Mouse (Mus musculus) heart, adult 18-20 months (tissue): ENCODE measurements around the gene Cckbr. TPM values are rescaled to one million over a fixed set of nuclear protein-coding genes. Genes with fewer than 3 reads are reported as not detected.

Experiments
- DNase-seq, 2 experiments: peaks; one replicate each; pipeline ENCODE4 v3.0.0; 2021 to 2022; ENCODE audit warnings: mixed read lengths in 1 of 2
- long read RNA-seq, 2 experiments: library from polyadenylated mRNA; stranded (forward); transcript quantifications; one replicate each; pipeline ENCODE4 v2.0.0; 2021
- total RNA-seq, 2 experiments: library from RNA; stranded (reverse); gene quantifications; 2 replicates each; pipeline ENCODE4 v1.2.3; 2021

The Cckbr gene
- not detected for total RNA-seq
- long read RNA-seq, experiment 1, partial matches to known transcripts, result 0 of 1 reads
- long read RNA-seq, experiment 1, other reads (novel, unspliced or antisense), result 1 of 1 reads
- long read RNA-seq, experiment 2, result 0 reads

DNA sequence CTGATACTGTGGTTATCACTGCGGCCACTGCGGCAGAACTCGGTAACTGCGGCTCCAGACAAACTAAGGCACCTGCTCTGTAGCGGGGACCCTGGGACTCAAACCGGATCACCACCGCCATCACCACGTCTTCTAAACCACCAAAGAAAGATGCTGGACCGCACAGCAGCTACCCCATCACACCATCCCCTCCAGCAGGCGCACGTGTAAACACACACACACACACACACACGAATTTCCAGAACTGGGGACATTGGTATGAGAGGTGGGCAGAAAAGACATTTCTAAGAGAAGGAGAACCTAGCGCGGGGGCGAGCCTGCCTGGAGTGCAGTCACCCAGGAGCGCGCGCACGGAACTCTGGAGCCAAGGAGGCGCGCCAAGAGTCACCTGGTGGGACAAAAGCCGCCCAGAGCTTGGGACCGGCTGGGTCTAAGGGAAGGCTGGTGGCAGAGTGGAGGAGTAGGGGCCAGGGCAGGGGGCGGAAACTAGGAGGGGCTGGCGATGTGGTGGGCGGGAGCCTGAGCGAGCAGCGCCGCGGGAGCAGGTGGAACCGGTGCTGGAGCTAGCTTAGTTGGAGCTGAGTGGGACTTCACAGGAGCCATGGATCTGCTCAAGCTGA, at the start of gene Cckbr:
Cckbr (plus strand) TSS at position 308 of the 620 bp plus-strand sequence.
- no peak for DNase-seq

DNA sequence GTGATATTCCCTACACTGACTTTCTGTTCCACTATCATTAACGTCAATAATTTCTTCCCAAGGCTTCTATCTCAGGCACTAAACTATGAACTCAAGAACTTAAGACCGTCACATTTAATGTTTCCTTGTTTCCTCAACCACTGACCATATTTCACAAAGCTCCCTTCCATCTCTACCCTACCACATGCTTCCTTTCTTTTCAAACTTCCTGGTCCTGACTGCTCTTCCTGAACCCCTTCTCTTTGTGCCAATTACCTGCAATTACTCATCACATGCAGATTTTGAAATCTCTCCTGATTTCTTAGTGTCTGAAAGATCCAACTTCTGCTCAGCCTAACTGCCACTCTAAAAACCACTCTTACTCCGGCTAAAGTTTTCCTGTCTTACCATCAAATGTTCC, 45.2 kb upstream of the Cckbr start:
- DNase-seq, result no peak

- no peak for DNase-seq
Observed at GRCm38 (mm10) chr7:105387696-105388095, 37.8 kb upstream of the Cckbr start.

DNA sequence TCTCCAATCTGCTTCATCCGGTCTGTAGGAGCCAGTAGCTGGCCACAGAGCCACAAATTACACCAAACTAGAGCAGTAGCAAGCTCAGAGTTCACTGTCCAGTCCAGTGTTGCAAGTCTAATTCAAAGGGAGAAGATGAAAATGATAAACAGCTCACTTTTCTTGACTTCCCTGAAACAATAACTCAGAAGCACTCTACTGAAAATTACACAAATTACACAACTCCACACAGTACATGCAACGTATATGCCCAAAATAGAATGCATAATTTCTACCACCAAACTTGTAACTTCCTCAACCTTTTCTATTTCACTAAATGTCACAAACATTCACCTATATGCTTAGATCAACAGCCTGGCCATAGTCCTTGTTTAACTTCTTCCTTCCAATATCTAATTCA, 35.3 kb upstream of the Cckbr start:
- DNase-seq, result no peak

GRCm38 (mm10) chr7:105394606-105395005, 30.9 kb upstream of the Cckbr start:
- DNase-seq, result no peak

DNA sequence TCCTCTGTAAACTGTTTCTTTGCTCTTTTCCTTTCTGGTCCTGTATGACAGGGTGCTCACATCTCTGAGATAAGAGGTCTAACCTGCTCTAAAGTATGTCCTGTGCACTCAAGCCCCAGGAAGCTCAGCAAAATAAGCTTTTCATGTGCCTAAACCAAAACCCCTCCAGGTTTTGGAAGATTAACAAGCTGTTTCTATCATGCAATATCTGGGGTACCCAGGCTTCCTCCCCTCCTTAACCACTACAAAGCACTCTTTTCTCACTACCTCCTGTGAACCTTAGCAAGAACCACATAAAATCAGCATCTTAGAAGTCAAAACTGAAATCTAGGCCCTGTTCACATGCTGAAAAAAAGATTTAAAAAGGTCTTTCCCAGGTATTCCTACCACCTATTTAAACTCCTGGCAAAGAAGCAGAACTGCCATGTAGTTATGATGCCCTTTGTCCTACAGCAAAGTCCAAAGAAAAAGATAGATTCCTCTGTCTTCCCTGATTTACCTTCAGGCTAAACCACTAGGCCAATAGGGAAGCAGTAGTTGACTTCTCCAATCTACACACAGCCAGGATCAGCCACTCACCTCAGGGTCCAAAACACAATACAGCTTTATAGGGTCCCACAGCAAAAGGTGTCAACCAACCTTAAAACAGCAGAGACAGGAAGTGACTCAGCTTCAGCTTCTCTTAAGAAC, 30.3 kb upstream of the Cckbr start:
- DNase-seq, result no peak

GRCm38 (mm10) chr7:105396126-105396525, 29.4 kb upstream of the Cckbr start:
- no peak for DNase-seq

DNA sequence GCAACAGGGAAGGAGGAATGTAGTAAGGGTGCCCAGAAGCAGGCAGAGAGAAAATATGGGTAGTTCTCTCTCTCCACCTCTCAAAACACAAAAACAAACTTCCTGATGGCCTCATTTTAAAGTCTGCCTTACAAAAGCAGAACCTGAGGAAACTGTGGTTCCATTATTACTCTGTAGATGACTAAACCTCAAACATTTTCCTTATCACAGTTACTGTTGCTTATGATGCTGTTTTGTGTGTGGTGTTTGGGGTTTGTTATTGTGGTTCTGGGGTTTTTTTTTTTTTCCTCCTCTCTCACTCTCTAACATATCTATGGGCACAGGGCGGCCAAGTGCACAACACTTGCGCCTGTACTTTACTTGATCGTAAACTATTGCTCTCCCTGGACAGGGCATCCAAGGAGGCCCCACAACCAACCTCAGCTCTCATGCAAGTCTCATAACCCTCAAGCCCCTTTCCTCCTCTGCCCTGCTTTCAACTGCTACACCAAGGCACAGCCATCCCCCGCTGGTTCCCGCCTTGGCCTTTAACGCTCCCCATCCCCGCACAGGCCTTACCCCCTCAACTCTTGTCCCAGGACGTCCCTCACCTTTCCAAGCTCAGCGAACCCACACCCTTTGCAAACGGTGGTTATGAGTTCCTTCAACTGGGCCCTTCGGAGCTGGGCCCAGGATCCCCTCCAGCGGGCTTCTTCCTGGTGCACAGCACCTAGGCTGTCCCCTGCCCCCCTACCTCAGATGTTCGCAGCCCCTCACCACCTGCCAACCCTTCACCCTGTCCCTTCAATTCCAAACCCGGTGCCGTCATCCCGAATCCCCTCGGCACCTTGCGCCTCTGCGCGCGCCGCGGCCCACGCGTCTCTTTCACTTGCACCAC, 26.2 kb upstream of the Cckbr start:
- no peak for DNase-seq

DNA sequence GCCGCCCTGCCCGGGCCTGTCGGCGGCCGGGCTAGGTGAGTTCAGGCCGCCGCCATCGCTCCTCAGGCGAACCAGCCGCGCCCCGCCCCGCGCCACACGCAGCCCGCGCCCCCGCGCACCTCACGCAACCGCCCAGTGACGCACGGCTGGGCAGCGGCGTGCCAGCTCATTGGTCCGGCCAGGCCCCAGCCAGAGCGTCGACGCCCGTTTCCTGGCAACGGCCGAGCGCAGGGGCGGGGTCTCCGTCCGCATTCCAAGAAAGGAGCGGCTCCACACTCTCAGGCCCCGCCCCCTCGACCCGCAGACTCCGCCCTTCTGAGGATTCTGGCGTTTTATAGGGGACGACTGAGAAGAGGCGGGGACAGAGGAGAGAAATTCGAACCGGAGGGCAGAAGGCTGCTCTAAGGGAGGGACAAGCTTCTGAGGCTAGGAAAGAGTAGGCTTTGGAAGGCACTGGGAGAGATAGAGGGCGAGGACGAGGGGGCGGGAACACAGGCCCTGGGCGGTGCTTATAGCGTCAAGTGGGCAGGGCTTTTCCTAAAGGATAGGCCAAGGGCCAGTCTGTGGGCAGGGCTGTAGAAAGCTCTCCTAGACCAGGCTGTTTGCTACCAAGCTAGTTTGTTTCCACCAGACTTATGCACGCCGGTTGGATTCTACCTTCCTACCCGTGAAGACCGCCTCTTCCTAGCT, 25.5 kb upstream of the Cckbr start, which contains the start of gene Fam160a2:
Fam160a2 (minus strand) TSS at position 120 of the 690 bp plus-strand sequence.
- peak; percentile 100 for DNase-seq

DNA sequence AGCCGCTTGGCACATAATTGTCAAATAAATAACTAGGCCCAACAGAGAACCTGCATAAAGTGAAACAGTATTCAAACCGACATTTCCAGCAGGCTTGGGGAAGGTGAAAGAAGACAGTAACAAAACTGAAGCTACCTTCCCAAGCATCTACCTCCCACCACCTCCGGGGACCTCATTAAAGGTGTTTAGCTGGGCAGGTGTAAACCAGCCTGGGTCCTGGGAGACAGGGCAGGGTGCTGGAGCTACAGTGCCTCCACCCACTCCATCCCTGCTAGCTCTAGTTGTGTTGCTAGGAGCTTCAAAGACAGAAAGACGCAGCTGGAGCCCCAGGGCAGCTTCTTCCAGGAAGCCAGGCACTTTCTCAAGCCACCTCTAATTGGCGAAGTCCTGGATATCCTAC, 21.3 kb upstream of the Cckbr start, which contains the start of gene Cnga4:
Cnga4 (plus strand) TSS at position 301 of the 400 bp plus-strand sequence.
- no peak for DNase-seq

GRCm38 (mm10) chr7:105406322-105406721, 19.2 kb upstream of the Cckbr start:
- DNase-seq, result no peak

GRCm38 (mm10) chr7:105411874-105412632, 13.5 kb upstream of the Cckbr start:
- DNase-seq, result peak; percentile 59 to 90

GRCm38 (mm10) chr7:105414385-105414784, 11.1 kb upstream of the Cckbr start:
- DNase-seq, result no peak

GRCm38 (mm10) chr7:105416529-105416928, 9.0 kb upstream of the Cckbr start:
- DNase-seq, result no peak

- DNase-seq, result no peak
Observed at GRCm38 (mm10) chr7:105418106-105418505, 7.4 kb upstream of the Cckbr start.

GRCm38 (mm10) chr7:105420903-105421302, 4.6 kb upstream of the Cckbr start:
- no peak for DNase-seq

- no peak for DNase-seq
Observed at GRCm38 (mm10) chr7:105424368-105424767, 1.2 kb upstream of the Cckbr start.

- DNase-seq, result no peak
Observed at GRCm38 (mm10) chr7:105426051-105426450, 520 bp downstream of the Cckbr start.

DNA sequence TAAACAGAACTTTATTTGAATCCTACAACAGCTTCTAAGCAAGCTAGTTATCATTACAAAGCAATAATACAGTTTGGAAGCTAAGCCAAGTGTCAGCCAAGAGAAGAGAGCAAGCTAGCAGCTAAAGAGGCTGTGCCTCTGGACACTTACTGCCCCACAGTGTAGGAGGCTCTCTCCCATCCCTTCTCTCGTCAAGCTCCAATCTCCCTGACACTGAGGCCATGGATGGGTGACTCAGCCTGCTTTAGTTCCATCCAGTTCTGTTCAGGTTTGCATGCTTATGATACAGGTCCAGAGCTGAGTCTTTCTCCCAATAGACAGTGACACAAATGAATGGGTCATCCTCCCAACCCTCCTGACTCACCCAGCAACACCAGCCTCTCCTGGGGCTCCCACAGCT, 6.5 kb downstream of the Cckbr start:
- DNase-seq, result no peak

DNA sequence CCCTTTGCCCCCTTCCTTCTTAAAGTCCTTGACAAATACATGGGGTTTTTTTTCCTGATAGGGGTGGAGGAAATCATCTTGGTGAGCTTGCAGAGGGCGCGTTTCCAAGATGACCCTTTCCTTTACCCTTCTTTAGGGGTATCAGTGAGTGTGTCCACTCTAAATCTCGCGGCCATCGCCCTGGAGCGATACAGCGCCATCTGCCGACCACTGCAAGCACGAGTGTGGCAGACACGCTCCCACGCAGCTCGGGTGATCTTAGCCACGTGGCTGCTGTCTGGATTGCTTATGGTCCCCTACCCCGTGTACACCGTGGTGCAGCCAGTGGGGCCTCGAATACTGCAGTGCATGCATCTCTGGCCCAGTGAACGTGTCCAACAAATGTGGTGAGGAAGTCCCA, 8.3 kb downstream of the Cckbr start:
- no peak for DNase-seq

DNA sequence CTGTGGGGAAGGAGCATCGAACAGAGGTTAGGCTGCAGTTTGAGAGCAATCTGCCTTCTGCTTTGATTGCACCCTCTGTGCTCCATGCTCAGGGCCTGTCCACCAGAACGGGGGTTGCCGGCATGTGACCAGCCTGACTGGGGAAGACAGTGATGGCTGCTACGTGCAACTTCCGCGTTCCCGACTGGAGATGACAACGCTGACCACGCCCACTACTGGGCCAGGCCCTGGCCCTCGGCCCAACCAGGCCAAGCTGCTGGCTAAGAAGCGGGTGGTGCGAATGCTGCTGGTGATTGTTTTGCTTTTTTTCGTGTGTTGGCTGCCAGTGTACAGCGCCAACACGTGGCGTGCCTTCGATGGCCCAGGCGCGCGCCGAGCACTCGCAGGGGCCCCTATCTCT, 9.3 kb downstream of the Cckbr start:
- no peak for DNase-seq
